Mouse (Mus musculus) thymus, postnatal 14 days (tissue): ENCODE results near the gene Traf4.

ENCODE experiments used
- DNase-seq: peaks from one replicate; pipeline ENCODE4 v3.0.0; 2021

The Traf4 gene

GRCm38 (mm10) chr11:78165761-78166109 lies 346 bp upstream of the Traf4 start:
- no peak for DNase-seq

DNA sequence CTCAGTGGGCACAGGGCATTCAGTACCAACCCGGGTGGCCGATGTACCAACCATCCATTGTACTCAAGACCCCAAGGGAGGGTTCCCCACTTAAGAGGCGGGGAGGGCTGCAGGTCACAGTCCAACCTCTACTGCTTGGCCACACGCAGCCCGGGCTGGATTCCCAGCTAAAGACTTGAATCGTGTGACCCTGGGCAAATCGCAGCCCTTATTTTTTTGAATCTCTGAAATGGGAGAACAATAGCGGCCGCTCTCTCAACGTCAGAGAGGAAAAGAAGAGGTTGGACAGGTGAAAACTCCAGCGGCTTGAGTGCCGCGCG lies 825 bp downstream of the Traf4 start:
- DNase-seq: no peak

DNA sequence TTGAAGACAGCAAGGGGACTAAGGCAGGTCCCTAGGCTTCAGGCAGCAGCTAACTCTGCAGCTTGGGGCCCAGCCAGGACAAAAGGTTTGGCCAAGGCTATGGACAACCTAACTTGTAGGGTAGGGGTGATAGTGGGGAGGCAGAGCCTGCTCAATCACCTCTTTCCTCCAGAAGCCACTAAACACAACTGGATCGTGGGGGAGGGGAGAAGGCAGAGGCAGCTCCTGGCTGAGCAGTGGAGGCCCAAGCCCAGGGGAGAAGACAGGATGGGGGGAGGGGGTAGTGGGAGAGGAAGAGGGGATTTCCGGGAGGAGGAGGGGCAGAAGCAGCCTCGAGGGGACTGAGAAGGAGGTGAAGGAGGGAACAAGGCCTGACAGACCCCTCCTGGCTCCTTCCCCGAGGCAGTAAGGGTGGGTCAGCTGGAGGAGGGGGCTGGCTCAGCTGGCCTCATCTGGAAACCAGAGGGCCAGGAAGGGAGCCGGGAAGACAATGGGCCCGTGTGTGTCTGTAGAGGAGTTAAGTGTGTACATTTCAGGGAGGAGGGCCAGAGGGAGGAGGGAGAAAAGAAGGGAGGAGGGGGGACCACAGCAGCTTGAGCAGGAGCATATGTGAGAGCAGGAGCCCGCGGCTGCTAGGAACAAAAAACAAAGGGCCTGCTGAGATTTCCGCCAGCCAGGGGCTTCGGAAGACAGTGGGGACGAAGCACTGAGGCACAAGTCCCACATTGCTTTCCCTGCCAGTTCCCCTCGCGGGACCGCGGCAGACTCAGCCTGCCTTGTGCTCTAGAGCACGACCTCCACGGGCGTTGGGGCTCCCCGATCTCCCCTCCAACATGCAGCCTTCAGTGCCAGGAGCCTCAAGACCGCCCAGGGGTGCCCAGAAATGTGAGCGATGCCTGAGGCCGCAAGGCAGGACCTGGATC lies 1.4 kb downstream of the Traf4 start:
- peak; percentile 88 for DNase-seq

- no peak for DNase-seq
Measured at GRCm38 (mm10) chr11:78163045-78163444, 2.3 kb downstream of the Traf4 start.

- DNase-seq: no peak
Measured at GRCm38 (mm10) chr11:78162504-78162903, 2.9 kb downstream of the Traf4 start.

DNA sequence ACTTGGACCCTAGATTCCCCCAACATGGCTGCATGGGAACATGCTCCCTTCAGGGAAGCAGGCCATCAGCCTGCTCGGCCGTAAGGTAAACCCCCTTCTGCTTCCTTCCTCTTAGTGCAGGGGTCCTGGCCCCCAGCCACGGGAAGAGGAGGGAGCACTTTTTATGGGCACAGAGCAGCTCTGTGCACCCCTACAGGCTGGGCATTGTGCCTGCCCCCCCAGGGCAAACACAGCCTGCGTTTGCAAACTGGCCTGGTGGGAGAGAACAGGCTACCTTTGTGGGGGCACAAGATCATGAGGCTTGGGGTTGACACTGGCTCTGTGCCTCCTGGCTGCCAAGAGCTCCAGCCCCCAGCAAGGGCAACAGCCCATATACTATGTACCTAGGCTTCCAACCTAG lies 3.4 kb downstream of the Traf4 start:
- no peak for DNase-seq

GRCm38 (mm10) chr11:78161169-78161568 lies 4.2 kb downstream of the Traf4 start:
- no peak for DNase-seq

- DNase-seq: no peak
Measured at GRCm38 (mm10) chr11:78160675-78161074, 4.7 kb downstream of the Traf4 start.

DNA sequence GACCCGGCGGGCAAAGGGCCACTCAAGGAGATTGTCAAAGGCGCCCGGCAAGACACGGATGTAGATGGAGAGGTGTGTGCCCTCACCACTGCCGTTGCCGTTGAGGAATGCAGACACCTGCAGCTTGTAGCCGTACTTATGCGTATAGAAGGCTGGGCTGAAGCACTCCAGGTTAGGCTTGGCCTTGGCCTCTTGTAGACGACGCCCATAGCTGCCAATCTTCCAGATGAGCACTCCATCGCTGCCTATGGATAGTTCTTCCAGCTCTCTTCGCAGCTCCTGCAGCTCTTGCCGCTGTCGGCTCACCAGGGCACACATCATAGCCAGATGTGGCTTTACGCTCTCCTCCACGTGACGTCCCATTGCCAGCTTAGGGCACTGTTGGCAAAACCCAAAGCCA lies 5.2 kb downstream of the Traf4 start:
- no peak for DNase-seq

- no peak for DNase-seq
Measured at GRCm38 (mm10) chr11:78159557-78159956, 5.8 kb downstream of the Traf4 start.

GRCm38 (mm10) chr11:78159096-78159495 lies 6.3 kb downstream of the Traf4 start:
- peak; percentile 87 for DNase-seq

DNA sequence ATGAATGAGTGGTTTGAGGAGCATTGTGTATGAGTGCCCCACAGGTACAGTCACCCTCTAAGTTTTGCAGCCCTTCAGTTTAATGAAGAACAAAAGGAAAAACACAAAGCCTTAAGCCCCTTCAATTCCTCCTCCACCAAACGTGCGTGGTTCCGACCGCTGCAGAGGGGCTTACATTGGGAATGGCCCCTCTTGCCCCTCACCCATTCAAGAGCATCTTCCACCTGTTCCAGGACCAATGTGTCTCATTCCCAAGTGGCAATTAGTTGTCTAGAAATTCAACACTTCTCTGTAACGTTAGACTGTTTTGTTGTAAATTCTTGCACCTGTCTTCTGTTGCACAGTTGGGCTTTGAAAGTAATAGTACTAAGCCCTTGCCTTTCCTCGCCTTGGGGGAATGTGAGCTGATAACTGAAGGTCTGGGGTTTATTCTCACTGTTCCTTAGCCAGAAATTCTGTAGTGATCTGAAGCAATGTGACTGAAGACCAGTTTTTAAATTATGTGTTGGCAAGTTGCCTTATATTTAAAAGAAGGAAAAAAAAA lies 9.2 kb downstream of the Traf4 start:
- DNase-seq: no peak

GRCm38 (mm10) chr11:78155674-78156073 lies 9.7 kb downstream of the Traf4 start:
- DNase-seq: no peak

- DNase-seq: no peak
Measured at GRCm38 (mm10) chr11:78153778-78154177, 11.6 kb downstream of the Traf4 start.

DNA sequence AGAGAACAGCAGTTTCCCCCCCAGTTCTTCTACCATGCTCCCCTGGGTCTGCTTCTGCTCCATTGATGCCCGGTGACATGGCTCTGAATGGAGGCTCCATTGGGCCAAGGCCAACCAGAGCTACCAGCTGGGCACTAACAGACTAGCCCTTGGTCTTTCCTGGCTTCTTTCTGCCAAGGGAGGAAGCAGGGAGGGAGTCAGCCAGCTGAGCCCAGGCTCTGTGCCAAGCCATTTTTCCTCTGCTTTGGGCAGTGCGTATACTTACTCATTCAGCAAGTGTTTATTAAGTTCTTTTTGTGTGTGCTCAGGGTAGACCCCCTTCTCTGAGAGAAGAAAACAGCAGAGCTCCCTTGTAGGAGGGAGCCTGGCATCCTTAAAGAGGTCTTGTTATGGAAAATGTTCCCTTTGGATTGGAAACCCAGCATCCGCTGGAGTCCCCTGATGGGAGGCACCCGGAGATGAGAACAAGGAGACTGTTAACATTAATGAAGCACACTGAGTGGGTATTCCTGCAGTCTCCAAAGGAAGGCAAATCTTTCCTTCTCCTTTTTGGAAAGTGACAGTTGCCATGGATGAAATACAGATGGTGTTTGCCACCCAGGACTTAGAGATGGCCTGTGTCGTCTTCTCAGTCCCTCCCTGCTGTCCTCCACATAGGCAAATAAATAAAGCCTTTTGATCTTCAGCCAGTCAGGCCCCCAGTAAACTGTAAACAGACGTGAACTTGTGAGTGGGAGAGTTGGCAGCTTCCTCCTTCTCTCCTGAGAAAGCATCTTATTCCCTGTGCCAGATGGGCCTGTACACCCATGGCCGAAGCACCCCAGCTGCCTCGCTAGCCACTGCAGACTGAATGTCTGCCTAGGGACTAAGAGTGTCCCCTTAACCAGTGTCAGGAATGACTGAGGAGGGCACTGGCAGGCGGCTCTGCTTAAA lies 12.8 kb downstream of the Traf4 start:
- DNase-seq: no peak

DNA sequence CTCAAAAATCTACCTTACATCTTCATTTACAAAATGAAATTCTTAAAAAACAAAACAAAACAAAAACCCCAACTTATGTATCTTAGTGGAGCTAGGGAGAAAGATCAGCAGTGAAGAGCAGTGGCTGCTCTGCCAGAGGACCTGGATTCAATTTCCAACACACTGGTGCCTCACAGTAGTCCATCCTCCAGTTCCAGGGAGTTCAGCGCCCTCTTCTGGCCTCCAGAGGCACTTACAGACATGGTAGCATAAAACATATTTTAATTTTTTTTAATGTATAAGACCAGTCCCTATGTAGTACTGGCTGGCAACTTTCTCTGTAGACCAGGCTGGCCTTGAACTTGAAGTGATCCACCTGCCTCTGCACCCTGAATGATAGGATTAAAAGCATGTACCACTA lies 14.2 kb downstream of the Traf4 start:
- peak; percentile 21 for DNase-seq

- no peak for DNase-seq
Measured at GRCm38 (mm10) chr11:78146707-78147543, 18.5 kb downstream of the Traf4 start.

DNA sequence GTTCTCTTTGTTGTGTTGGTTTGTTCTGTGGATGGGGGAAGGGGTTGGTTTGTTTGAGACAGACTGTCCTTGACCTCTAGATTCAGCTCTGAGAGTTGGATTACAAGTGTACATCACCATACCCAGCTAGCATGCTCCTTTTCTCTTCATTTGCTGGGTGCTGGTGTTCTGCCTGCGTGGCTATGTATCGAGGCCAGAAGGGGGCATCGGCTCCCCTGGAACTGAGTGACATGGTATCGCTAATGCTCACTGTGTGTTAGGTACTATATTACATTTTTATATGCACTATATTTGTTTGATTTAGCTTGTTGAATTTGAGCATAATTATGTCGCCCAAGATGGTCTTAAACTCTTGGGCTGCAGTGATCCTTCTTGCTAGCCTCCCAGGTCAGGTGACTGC lies 19.2 kb downstream of the Traf4 start:
- DNase-seq: peak; percentile 20

DNA sequence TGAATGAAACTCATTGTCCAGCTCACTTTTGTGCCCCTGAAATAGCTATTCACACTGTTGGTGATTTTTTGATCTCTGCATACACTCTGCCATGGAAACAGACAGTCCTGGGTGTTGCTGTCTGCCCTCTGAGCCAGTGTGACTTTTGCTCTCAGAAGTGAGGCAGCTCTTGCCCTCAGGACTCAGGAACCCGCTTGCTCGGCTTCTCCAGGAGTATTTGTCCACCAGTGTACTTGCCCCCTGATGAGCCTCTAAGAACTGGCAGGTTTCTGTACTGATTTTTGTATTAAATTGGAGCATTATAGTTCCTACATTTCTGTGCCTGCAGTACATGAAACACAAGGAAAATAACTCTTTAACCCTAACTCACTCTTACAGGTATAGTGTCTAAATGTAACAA lies 21.9 kb downstream of the Traf4 start:
- no peak for DNase-seq

GRCm38 (mm10) chr11:78140665-78141064 lies 24.7 kb downstream of the Traf4 start:
- no peak for DNase-seq

DNA sequence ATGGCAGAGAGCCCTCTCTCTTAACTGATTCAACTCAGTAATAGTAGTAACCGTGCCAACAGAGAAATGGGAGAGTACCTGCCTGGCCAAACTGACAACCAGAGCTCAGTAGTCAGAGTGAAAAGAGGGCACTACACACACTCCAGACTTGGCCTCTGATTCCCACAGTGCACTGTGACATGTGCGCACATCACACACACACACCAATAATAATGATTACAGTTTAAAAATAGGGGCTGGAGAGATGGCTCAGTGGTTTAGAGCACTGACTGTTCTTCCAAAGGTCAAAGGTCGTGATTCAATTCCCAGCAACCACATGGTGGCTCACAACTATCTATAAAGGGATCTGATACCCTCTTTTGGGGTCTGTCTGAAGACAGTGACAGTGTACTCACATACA lies 27.4 kb downstream of the Traf4 start:
- DNase-seq: no peak

DNA sequence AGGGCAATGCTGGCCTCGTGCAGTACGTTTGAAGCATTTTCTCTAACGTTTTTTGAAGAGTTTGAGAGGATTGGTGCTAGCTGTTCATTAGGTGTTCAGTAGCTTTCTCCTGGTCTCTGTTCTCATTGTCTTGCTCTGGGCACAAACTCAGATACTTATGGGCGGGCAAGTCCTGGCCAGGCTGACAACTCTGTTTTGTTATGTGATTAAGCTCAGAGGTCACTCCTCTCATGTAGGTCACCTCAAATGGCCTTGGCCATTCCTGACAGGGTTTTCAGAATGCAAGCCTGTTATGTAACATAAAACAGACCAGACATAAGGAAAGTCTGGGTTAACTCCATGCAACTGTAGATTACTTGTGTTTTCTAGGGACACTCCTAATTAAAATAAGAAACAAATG lies 27.8 kb downstream of the Traf4 start:
- no peak for DNase-seq

DNA sequence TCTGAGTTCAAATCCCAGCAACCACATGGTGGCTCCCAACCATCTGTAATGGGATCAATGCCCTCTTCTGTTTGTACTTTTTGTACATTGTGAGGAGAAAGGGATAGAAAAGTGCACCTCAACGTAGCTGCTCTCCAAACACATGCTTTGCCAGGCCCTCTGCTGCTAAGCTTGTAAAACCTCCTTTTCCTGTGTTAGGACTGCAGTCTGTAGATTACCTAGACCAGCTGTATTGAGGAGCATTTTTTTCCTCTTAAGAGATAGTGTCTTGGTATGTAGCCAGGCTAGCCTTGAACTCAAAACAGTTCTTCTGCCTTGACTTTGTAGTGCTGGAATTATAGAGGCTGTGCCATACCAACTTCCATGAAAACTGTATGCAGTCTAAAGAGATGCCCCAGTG lies 29.3 kb downstream of the Traf4 start:
- DNase-seq: no peak
